Mouse (Mus musculus) frontal cortex, postnatal 14 days (tissue): ENCODE measurements around the gene Aloxe3.

ENCODE experiments used
- DNase-seq, 2 experiments: peaks; one replicate each; pipeline ENCODE4 v3.0.0; 2022; ENCODE audit warnings: low spot score in 2 of 2

Aloxe3 gene

DNA sequence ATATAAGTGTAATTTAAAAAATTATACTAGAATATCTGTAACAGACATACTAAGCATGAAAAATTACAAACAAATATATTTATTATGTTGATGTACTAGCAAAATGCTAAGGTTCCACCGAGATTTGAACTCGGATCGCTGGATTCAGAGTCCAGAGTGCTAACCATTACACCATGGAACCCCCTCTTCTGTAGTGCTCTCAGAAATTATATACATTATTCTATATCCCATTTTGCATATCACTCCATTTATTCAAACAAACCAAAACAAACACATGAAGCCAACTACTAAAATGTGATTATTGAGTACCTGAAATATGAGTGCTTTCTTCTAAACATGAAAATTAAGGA, 1.2 kb upstream of the Aloxe3 start:
- DNase-seq, result peak in 1 of 2 experiments; percentile 58

DNA sequence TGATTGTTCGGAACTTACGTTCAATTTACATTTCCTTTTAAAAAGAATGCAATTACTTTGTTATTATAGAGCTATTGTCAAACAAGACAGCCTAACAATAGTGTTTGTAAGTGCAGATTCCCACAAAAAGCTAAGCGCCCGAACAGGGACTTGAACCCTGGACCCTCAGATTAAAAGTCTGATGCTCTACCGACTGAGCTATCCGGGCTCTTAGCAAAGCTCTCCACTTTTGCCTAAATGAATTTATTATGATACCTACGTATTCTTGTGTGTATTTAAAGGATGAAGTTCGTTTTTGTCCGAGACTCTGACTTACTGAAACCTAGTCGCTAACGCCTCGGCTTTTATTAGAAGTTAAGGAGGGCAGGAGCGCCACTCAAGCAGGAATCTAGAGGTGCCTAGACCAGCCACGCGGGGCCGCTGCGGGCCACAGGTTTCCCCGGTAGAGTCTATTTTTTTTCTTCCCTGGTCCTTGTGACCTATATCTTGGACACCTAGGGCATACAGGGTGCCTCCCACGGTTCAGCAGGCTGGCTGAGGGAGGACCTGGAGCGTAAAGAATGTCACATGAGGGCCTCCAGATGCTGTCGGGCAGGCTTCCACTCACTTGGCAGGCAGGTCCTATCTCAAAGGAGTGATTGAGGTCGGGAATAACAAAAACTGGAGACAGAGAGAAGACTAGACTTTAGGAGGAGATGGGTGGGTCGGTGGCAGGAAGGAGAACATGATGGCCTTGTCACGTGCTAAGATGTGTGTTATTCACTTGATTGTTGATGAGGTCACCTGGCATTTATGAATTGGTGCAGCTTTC, 450 bp upstream of the Aloxe3 start:
- DNase-seq, result peak; percentile 74 to 82

DNA sequence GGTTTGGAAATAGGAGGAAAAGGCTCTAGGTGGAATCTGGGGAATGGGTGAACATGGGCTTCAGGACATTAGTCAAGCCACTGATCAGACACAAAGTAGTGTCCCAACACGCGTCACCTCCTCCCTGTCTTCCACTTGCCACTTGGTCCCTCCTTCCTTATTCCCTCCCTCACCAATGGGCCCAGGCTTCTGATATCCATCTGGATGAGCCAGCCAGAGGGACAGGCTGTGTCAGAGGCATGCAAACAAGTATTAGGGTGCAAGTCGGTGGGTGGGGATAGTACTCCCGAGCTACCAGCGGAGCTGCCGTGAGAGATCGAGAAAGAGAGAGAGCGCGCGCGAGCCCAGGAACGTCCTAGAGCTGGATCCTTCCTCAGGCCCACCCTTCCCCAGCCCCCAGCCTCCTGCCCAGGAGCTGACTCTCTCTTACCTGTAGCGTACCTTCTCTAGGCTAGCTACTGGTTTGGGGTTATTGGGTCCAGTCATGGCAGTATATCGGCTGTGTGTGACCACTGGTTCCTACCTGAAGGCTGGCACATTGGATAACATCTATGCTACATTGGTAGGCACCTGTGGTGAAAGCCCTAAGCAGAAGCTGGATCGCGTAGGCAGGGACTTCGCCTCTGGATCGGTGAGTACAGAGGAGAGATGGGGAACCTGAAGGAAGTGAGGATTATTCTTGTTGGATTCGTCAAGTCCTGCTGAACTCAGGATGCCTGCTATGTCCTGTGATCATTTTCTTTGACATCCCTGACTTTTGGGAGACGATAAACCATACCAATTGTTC, 416 bp downstream of the Aloxe3 start:
- DNase-seq, result no peak

DNA sequence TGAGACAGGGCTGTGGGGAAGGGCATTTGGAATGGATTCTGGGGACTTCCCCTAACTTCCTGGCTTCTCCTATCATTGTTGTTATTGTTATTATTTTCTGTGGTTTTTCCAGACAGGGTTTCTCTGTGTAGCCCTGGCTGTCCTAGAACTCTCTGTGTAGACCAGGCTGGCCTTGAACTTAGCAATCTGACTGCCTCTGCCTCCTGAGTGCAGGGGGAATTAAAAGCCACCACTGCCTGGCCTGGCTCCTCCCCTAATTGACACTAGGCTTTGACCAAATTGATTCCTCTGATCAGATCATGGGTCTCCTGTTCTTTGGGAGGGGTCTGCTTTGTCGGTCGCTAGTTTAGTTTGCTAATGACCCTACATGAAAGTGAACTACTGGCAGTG, 1.0 kb downstream of the Aloxe3 start:
- DNase-seq, result no peak

DNA sequence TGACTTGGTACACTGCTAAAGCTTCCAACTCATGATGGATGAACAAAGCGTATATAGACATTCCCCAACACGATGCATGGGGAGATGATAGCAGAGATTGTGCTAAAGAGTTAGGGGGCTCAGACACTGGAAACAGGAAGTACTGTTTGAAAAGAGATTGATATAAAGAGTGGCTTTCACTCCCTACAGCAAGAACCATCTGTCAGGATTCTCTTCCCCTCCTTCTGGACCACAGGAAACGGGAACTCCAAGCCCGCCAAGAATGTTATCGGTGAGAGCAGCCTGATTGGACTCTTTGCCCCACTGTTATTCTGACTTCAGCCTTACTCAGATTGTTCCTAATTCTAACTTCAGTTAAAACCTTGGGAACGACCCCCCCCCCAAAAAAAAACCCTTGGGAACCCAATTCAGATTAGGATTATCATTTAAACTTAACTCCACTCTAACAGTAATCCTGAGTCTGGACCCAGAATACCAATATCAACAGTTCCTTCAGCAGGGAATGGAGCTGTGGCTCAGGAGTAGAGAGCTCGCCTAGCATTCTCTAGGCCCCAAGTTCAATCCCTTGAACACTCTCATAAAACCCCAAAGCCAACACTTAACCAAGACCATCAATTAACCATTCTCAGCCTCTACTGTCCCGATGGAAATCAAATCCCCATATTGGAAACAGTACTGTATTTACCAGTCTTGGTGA, 2.9 kb downstream of the Aloxe3 start:
- DNase-seq, result no peak

DNA sequence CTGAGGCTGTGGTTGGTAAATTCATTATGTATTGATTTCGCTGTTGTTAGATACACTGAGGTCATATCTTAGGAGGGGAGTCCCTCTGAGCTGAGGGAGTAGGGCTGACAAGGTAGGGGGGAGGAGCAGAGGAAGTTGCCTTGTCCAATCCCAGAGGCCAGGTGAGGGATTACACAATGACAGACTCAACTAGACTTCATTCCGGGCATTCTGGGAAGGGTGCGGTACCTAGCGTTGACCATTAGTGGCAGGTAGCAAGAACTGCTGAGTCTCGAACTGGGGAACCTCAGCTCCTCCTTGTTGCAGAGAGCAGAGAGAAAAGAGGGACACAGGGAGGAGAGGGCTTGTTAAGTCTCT, 7.8 kb downstream of the Aloxe3 start:
- no peak for DNase-seq

DNA sequence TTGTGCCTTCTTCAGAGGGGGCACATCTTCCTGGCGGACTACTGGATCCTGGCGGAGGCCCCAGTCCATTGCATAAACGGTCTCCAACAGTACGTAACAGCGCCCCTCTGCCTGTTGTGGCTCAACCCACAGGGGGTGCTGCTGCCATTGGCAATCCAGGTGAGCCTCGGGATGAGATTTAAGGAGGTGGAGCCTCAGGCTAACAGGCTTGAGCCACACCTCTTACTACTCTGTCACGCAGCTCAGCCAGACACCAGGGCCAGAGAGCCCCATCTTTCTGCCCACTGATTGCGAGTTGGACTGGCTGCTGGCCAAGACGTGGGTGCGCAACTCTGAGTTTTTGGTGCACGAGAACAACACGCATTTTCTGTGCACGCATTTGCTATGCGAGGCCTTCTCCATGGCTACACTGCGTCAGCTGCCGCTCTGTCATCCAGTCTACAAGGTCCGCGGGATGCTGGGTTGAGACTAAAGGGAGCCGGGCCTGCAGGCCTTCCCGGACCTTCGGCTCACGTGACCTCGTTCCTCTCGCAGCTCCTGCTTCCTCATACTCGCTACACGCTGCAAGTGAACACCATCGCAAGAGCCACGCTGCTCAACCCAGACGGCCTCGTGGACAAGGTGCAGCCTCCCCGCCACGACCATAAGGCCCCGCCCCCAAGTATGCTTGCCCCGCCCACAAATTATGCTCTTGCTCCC, 8.4 kb downstream of the Aloxe3 start:
- DNase-seq, result peak; percentile 73 to 80

DNA sequence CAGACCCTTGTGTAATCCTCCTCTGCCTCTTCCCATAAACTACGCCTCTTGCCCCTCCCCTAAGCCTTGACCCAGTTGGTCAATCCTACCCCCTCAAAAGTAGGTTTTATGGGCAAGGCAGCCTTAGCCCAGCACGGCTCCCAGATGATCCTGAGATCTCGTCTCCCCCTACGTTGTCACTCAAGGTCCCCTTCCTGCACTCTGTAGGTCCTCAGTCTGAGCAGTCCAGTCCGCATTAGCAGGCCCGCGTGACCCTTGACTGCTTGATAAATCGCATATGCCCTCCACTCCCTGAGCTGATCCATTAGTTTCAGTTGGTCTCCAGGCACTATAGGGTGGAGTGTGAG, 8.9 kb downstream of the Aloxe3 start:
- DNase-seq, result no peak

DNA sequence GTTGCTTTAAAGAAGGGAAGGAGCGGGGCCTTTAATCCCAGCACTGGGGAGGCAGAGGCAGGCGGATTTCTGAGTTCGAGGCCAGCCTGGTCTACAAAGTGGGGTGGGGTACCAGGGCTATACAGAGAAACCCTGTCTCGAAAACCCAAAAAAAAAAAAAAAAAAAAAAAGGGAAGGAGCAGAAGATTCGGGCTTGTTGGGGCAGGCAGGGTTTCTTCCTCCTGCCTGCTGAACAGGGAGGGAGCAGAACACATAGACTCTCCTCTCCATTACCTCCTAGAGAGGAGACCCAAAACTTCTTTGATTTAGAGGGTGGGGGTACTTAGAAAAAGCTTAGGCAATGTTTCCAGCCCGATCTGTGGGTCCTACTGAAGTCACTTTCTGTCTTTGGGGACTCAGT, 9.7 kb downstream of the Aloxe3 start:
- DNase-seq, result no peak

DNA sequence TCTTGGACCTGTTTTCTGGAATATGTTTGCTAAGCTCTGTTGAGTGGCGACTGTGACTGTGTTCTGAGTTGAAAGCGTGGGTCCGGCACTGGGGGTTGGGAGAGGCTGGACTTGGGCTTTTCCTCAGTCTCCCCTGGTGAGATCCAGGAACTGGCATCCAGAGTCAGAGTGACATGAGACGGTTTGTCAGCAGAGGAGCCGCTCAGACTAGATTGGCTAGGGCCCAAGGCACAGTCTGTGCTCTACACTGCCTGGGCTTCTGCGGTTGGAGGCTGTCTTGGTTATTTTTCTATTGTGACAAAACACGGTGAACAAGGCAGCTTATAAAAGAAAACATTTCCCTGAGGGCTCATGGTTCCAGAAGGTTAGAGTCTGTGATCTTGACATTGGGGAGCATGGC, 21.9 kb downstream of the Aloxe3 start:
- DNase-seq, result no peak

DNA sequence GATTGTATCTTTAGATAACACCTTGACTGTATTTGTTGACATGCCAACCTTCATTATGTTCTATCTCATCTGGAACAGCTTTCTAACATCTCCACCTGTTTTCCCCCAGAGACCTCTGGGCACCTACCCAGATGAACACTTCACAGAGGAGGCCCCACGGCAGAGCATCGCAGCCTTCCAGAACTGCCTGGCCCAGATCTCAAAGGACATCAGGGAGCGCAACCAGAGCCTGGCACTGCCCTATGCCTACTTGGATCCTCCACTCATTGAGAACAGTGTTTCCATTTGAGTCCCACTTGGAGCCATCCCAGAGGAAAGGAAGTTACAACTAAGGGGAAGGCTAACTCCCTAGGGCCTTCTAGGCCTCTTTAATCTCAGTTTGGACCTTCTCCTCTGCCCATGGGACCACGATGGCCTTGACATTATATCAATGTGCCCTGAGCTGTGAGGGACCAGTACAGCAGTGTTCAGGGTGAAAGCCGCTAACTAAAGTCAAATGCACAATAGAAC, 22.8 kb downstream of the Aloxe3 start:
- DNase-seq, result no peak

DNA sequence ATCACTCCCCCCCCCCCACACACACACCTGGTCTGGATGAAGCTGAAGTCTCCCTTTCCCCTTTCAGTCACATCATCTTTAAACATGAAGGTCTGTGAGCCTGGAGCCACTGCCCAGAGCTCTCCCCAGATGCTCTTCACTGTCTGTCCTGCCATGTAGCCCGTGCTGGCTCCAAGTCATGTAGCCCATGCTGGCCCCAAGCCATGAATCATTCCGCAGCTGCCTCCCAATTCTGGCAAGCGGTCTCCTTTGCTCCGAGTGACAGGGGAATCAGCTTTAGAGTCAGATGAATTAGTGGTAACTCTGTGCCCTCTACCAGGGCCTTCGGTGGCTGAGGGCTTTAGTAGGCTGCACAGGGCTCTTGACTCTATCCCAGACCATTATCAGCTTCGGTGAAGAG, 24.0 kb downstream of the Aloxe3 start:
- DNase-seq, result no peak

DNA sequence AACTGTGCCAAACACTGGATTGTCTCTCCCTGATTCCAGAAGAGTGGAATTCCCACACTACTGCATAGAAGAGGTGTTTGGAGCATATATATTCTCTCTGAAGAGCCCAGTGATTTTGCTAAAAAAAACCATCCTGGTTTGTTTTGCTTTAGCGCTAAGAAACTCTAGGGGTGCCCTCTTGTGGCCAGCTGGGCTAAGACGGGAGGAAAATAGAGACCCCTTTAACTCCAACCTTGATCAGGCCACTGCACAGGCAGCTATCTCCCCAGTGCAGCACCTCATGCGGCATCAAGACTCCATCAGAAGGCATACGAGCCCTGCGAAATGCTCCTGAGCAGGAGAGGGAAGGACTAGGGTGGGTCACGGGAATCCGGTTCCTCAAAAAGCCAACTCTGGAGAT, 24.7 kb downstream of the Aloxe3 start:
- DNase-seq, result peak in 1 of 2 experiments; percentile 57

DNA sequence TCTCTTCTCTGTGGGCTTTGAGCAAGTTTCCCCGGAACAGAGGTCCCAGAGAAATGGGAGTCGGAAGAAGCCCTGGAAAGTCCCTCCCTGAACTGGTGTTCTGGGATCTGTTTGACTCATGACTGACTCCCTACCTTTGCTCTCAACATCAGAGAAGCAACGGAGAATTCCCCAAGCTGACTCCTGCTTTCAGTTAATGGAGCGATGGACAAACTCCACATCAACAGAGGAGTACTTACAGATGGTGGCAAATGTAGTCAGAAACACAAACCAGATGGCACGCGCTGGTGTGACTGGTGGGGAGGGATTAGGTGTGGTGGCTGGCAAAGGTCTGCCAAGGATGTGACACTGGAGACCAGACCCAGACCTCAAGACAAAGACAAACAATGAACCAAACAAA, 25.3 kb downstream of the Aloxe3 start:
- no peak for DNase-seq

DNA sequence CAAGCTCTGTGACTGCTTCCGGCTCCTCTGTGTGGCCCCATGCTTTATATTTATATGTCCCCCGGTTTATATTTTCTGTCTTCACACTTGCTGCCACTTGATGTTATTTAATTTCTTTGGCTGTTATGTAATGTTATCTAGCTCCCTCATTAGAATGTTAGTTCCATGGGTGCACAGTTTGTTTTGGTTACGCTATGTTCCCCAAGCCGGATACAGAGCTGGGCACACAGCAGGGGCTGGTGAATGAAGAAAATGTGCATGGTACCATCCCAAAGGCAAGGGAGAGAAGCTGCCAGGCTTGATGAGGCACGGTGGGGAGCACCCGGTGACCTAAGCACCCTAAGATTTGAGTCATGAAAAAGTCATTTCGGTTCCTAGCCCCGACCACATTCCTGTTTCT, 28.1 kb downstream of the Aloxe3 start:
- no peak for DNase-seq

DNA sequence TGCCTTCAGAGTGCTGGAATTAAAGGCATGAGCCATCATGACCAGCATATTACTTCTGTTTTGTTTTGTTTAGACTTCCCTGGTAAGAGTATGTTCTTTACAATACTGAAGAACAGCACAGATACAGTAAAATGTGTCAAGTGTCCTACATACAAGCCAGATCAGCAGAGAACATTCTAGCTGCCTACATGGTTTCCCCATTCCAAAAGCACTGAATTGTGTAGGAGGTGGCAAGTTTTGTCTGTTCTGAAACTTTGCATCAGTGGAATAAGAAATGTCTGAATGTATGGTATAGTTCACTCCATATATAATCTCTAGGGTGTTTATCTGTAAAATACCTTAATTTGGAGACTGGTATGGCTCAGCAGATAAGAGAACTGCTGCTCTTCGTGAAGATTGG, 29.7 kb downstream of the Aloxe3 start:
- no peak for DNase-seq

DNA sequence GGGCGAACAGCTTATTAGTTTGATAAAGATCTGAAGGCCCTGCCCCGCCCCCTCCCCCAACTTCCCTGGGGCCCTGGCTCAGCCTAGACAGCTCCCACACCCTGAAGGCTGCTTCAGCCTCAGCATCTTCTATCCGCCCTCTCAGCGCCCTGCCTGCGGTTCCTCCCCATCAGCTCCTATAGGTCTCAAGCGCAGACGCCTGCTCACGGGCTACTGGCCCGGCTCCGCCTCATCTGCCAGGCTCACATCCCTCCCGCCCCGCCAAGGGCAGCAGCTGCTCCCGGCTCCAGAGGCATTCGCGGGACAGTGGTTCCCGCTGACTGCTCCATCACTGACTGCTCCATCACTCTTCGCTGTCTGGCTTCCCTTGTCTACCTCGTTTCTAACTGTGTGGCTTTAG, 31.1 kb downstream of the Aloxe3 start, which contains the start of gene Alox12b:
TSS of gene Alox12b (plus strand) at position 190 of the 400 bp plus-strand sequence.
- no peak for DNase-seq

DNA sequence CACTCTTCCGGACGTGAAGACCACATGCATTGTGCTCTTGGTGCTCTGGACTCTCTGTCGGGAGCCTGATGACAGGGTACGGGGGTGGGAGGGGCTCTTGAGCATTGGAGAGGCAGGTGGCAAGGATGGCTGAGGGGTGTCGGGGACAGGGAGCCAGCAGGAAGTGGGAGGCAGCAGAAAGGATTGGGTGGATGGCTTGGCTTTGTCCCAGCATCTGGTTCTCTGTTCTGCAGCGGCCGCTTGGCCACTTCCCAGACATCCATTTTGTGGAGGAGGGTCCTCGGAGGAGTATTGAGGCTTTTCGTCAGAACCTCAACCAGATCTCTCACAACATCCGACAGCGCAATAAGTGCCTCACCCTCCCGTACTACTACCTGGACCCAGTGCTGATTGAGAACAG, 43.6 kb downstream of the Aloxe3 start:
- DNase-seq, result no peak

DNA sequence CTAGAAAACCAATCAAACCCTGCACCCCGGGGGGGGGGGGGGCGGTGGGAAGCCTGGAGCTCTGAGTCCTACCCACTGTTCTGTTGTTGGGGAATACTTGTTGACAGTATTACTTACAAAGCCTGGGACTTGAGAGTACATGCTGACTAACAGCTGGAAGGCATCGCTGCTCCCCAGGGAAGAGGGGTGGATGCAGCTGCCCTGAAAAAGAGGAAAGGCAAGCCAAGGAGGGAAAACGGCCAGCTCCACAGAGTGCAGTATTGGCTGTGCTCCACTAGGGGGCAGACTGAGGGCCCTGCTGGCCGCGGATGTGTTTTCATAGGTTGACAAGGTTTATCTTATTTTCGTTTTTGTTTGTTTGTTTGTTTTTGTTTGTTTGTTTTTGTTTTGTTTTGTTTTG, 45.9 kb downstream of the Aloxe3 start:
- DNase-seq, result no peak

DNA sequence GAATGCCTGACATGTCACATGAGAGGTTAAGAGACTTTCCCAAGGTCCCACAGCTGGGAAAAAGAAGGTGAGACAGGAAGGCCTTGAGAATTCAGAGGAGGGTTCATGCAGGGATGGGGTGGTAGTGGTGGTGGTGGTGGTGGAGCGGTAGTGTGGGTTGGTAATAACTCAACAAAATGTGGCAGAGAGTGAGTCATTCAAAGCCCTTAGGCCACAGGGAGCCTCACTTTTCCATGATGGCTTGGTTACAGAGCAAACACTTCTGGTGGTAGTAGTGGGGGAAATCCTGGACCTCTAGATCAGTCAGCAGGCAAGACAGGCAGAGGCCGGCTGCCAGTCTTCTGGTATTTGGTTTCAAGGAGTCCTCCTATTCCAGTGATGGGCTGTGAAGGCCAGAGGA, 46.9 kb downstream of the Aloxe3 start:
- DNase-seq, result no peak

DNA sequence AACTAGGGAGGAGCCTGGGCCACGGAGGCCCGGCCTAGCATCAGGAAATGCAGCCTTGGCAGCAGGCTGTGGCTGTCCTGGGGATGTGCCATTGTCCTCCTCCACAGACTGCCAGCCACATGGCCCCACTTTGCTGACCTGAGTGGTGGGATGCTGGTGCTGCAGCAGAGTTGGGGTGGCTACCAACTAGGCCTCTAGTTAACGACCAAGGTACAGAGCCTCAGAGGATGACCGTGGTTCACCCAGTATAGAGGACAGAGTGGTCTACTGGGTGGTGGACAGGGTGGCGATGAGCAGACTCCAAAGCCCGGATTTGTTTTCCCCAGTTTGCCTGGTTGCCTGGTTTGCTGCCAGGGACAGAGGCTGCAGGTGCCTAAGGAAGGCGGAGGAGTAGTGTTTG, 49.0 kb downstream of the Aloxe3 start:
- no peak for DNase-seq

DNA sequence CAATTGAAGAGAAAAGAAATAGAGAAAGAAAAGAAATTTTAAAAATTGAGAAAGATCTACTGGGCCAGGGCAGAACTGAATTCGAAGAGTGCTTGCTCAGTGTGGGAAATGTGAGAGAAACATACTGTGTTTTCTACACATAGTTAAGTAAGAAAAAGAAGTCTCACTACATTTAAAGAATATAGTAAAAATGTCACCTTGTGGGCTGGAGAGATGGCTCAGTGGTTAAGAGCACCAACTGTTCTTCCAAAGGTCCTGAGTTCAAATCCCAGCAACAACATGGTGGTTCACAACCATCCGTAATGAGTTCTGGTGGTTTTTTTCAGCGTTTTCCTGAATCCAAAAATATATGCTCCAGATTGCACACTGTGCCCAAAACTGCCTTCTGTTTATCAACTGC, 52.8 kb downstream of the Aloxe3 start:
- DNase-seq, result no peak
